Mouse (Mus musculus) heart, embryonic 11.5 days (tissue): Measurements from ENCODE around the gene Sgsm2. TPM values are rescaled to one million over a fixed set of nuclear protein-coding genes. Genes with fewer than 3 reads are reported as not detected.

Source experiments
- ATAC-seq: fragments of 200-750 bp; cut with Nextera tagmentation; replicated peaks from 2 replicates; pipeline ENCODE4 v1.8.0; 2017; ENCODE audit warnings: moderate library complexity; ENCODE audit not compliant: insufficient number of reproducible peaks, low FRiP score, low TSS enrichment
- H3K27ac ChIP-seq: fragments of 300-500 bp; sonication (generic); 2 replicates; pipeline ENCODE4 v1.5.1; 2014; ENCODE audit warnings: mild to moderate bottlenecking, low read depth, low read length
- H3K27me3 ChIP-seq: fragments of 300-500 bp; sonication (generic); 2 replicates; pipeline ENCODE4 v1.6.1; 2014; ENCODE audit warnings: mild to moderate bottlenecking, low read length, mixed read lengths; ENCODE audit not compliant: control insufficient read depth, insufficient read depth
- H3K36me3 ChIP-seq: fragments of 300-500 bp; sonication (generic); 2 replicates; pipeline ENCODE4 v1.6.1; 2014; ENCODE audit warnings: mild to moderate bottlenecking, low read length, moderate library complexity, mixed read lengths; ENCODE audit not compliant: control insufficient read depth, insufficient read depth
- H3K4me1 ChIP-seq: fragments of 300-500 bp; sonication (generic); 2 replicates; pipeline ENCODE4 v1.6.1; 2014; ENCODE audit warnings: low read length; ENCODE audit not compliant: control insufficient read depth, insufficient read depth
- H3K4me2 ChIP-seq: fragments of 300-500 bp; sonication (generic); 2 replicates; pipeline ENCODE4 v1.6.1; 2014; ENCODE audit warnings: mild to moderate bottlenecking, moderate library complexity
- H3K4me3 ChIP-seq: fragments of 300-500 bp; sonication (generic); 2 replicates; pipeline ENCODE4 v1.5.1; 2014; ENCODE audit warnings: low read depth, low read length
- H3K9ac ChIP-seq: fragments of 300-500 bp; sonication (generic); 2 replicates; pipeline ENCODE4 v1.6.1; 2014; ENCODE audit warnings: mild to moderate bottlenecking, low read depth, low read length, moderate library complexity
- H3K9me3 ChIP-seq: fragments of 300-500 bp; sonication (generic); replicated peaks from 2 replicates; pipeline ENCODE4 v1.6.1; 2016; ENCODE audit warnings: low read length; ENCODE audit not compliant: control insufficient read depth
- WGBS: fragments of 180-500 bp; shearing (Covaris S2); extraction: QIAGEN DNeasy Blood & Tissue Kit; methylation state at CpG from one replicate; pipeline ENCODE4 v1.1.7; 2014; ENCODE audit not compliant: insufficient replicate concordance; 5-methylcytosine and 5-hydroxymethylcytosine counted together
- polyA plus RNA-seq: library from polyadenylated mRNA; unstranded; fragments of >200 nt; fragmentation: Nextera tagmentation; extraction: Ambion mirVana; gene quantifications from 2 replicates; pipeline ENCODE4 v1.2.1, GENCODE M21; 2014

The Sgsm2 gene
- polyA plus RNA-seq, 1 experiment from 2014 or later = 3.9 TPM

- no peaks in the 10 kb centered on the region for H3K9me3 ChIP-seq
- peaks cover 5% of the 10 kb centered on the region; the same call in 1 of the 2 replicates for H3K4me1 ChIP-seq
- peak within 1 kb of the TSS; percentile 94 for H3K4me2 ChIP-seq
- H3K27ac ChIP-seq = peak within 1 kb of the TSS; percentile 79
- peak within 1 kb of the TSS; percentile 82 for H3K9ac ChIP-seq
- WGBS = under 1% methylated on average over 54 of the region's 54 CpGs
- peak within 1 kb of the TSS; percentile 91 for H3K4me3 ChIP-seq
- peak; percentile 78 for ATAC-seq
- no peaks in the 10 kb centered on the region for H3K27me3 ChIP-seq
- peaks cover 20% of the 10 kb centered on the region; the same call in 1 of the 2 replicates for H3K36me3 ChIP-seq
Measured at GRCm38 (mm10) chr11:74897678-74898516, 1.0 kb upstream of the Sgsm2 start, which contains the start of gene Tsr1. Tsr1 (plus strand) TSS chr11:74898071.

- H3K4me2 ChIP-seq = peak overlapping the region; percentile 94
- ATAC-seq = peak; percentile 70
- peak overlapping the region; percentile 82 for H3K9ac ChIP-seq
- 1% methylated on average over 49 of the region's 55 CpGs for WGBS
- peaks cover 5% of the 10 kb centered on the region; the same call in 1 of the 2 replicates for H3K4me1 ChIP-seq
- H3K27me3 ChIP-seq = no peaks in the 10 kb centered on the region
- peaks cover 8% of the 10 kb centered on the region; the same call in 1 of the 2 replicates for H3K36me3 ChIP-seq
- H3K9me3 ChIP-seq = no peaks in the 10 kb centered on the region
- H3K27ac ChIP-seq = peak overlapping the region; percentile 79
- H3K4me3 ChIP-seq = peak overlapping the region; percentile 91
Measured at GRCm38 (mm10) chr11:74895980-74896900, 620 bp downstream of the Sgsm2 start.

DNA sequence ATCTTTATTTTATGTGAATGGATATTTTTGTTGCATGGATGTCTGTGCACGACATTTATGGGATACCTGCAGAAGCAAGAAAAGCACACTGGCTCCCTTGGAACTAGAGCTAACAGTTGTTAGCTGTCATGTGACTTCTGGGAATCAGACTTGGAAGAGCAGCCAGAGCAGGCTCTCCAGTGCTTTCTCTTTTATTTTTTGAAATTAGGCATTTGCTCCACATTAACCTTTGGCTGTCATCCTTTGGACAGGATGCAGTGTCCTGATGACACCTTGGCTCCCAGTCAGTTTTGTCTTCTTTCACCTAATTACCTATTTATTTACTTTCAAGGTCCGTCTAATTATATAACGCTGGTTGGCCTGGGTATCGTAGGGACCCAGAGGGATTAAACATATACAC is 2.2 kb downstream of the Sgsm2 start:
- WGBS = 77% methylated on average over 4 of the region's 4 CpGs
- Histone ChIP-seq H3K4me2 (no peak overlapping the region), H3K4me3 (no peak overlapping the region), H3K4me1 (peaks cover 5% of the 10 kb centered on the region; the same call in 1 of the 2 replicates), H3K9ac (no peak overlapping the region), H3K9me3 (no peaks in the 10 kb centered on the region), H3K27ac (no peak overlapping the region), H3K27me3 (no peaks in the 10 kb centered on the region), H3K36me3 (no peaks in the 10 kb centered on the region)
- ATAC-seq = no peak

DNA sequence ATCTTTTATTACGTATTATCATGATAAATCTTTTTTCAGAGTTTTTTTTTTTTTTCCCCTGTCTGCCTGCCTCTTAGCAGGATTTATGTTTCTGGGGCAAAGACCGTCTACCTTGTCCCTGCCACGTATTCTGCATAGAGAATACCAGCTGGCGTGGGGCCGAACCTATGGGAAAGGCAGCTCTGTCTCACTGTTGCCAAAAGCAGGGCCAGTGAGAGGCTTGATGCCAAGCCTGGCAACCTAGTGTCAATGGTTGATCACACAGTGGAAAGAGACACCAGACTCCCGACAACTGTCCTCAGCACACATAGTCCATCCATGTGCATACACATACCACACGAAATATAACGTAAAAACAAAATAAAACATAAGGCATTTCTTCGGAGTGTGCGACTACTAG is 13.8 kb downstream of the Sgsm2 start:
- WGBS = 93% methylated on average over 10 of the region's 10 CpGs
- no peak for ATAC-seq

GRCm38 (mm10) chr11:74881979-74882378 is 14.9 kb downstream of the Sgsm2 start:
- peak overlapping the region; percentile 17; the same call in 1 of the 2 replicates for H3K4me2 ChIP-seq
- no peak overlapping the region for H3K27ac ChIP-seq
- no peak overlapping the region for H3K9ac ChIP-seq
- no peak overlapping the region for H3K4me3 ChIP-seq
- 58% methylated on average over 14 of the region's 14 CpGs for WGBS
- H3K27me3 ChIP-seq = no peaks in the 10 kb centered on the region
- peaks cover 10% of the 10 kb centered on the region for H3K4me1 ChIP-seq
- H3K36me3 ChIP-seq = no peaks in the 10 kb centered on the region
- no peak for ATAC-seq
- no peaks in the 10 kb centered on the region for H3K9me3 ChIP-seq

More for the DNA sequence above, 13.8 kb downstream of the Sgsm2 start:
- Histone ChIP-seq H3K36me3 (no peaks in the 10 kb centered on the region), H3K9me3 (no peaks in the 10 kb centered on the region), H3K27me3 (no peaks in the 10 kb centered on the region), H3K4me1 (peaks cover 8% of the 10 kb centered on the region; the same call in 1 of the 2 replicates), H3K4me2 (no peak overlapping the region), H3K4me3 (no peak overlapping the region), H3K9ac (no peak overlapping the region), H3K27ac (no peak overlapping the region)

GRCm38 (mm10) chr11:74880999-74881398 is 15.9 kb downstream of the Sgsm2 start:
- Histone ChIP-seq H3K27ac (no peak overlapping the region), H3K9me3 (no peaks in the 10 kb centered on the region), H3K4me3 (no peak overlapping the region), H3K4me1 (peaks cover 17% of the 10 kb centered on the region), H3K9ac (no peak overlapping the region), H3K4me2 (no peak overlapping the region), H3K36me3 (no peaks in the 10 kb centered on the region), H3K27me3 (no peaks in the 10 kb centered on the region)
- 73% methylated on average over 9 of the region's 9 CpGs for WGBS
- ATAC-seq = no peak

DNA sequence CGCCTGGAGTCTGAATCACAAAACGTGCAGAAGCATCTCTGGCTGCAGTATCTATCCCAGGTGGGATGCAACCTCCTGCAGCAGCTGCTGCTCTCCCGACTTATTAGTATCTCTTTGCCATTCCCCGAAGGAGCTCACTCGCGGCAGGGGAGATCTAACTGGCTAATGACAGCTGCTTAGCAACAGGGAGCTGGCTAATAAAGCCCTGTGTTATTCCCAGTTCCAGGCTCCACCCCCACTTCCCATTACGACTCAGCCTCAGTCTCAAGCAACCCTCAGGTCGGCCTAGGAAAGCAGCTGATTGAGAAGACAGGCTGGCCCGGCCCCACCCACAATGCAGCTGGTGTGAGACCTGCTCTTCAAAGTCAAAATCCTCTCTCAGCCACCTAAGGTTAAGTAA is 20.1 kb downstream of the Sgsm2 start:
- Histone ChIP-seq H3K9ac (no peak overlapping the region), H3K4me2 (peak overlapping the region; percentile 49), H3K4me1 (peaks cover 27% of the 10 kb centered on the region), H3K27ac (no peak overlapping the region), H3K9me3 (no peaks in the 10 kb centered on the region), H3K27me3 (no peaks in the 10 kb centered on the region), H3K4me3 (no peak overlapping the region), H3K36me3 (no peaks in the 10 kb centered on the region)
- no peak for ATAC-seq
- 3% methylated on average over 9 of the region's 9 CpGs for WGBS

DNA sequence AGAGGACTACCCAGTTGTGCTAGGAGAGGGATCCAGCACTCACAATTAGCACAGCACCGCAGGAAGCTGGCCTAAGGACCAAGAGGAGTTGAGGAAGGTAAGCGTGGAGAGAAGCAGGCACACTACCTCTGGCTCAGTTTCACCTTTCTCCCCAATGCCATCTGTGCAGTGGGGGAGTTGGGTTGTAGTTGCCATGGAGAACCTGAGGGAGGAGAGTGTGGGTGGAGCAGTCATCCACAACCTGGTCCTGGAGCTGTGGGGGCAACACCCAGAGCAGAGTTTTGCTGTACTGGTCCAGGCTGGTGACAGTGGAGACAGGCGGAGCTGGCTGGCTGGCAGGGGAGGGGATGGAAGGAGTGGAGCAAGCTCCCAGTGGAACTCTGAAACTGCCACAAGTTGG is 22.2 kb downstream of the Sgsm2 start:
- no peak overlapping the region for H3K4me3 ChIP-seq
- 0 out of 2 replicates have a peak, but pooled peaks have one; percentile 20 for ATAC-seq
- peaks cover 28% of the 10 kb centered on the region for H3K4me1 ChIP-seq
- no peak overlapping the region for H3K9ac ChIP-seq
- no peaks in the 10 kb centered on the region for H3K27me3 ChIP-seq
- no peak overlapping the region for H3K4me2 ChIP-seq
- H3K27ac ChIP-seq = no peak overlapping the region
- no peaks in the 10 kb centered on the region for H3K9me3 ChIP-seq
- H3K36me3 ChIP-seq = no peaks in the 10 kb centered on the region
- WGBS = 49% methylated on average over 3 of the region's 3 CpGs
